Mouse (Mus musculus) lung, embryonic 14.5 days (tissue): ENCODE data around the gene Skint8. TPM values are rescaled to one million over a fixed set of nuclear protein-coding genes. Genes with fewer than 3 reads are reported as not detected.

Experiments
- ATAC-seq: fragments of 200-750 bp; cut with Nextera tagmentation; 2 replicates; pipeline ENCODE4 v1.8.0; 2017; ENCODE audit warnings: mild to moderate bottlenecking, moderate TSS enrichment, moderate library complexity; ENCODE audit not compliant: insufficient read depth
- DNase-seq: peaks from one replicate; pipeline ENCODE4 v3.0.0-alpha.2; 2015
- H3K27ac ChIP-seq: fragments of 300-500 bp; sonication (generic); 2 replicates; pipeline ENCODE4 v1.5.1; 2014; ENCODE audit warnings: low read depth, mild to moderate bottlenecking, moderate library complexity
- H3K27me3 ChIP-seq: fragments of 300-500 bp; sonication (generic); 2 replicates; pipeline ENCODE4 v1.6.1; 2014; ENCODE audit warnings: low read length, control low read depth; ENCODE audit not compliant: insufficient read depth
- H3K36me3 ChIP-seq: fragments of 300-500 bp; sonication (generic); 2 replicates; pipeline ENCODE4 v1.6.1; 2014; ENCODE audit warnings: control low read depth; ENCODE audit not compliant: insufficient read depth
- H3K4me1 ChIP-seq: fragments of 300-500 bp; sonication (generic); 2 replicates; pipeline ENCODE4 v1.6.1; 2014; ENCODE audit warnings: antibody characterized with exemption, control low read depth; ENCODE audit not compliant: insufficient read depth
- H3K4me2 ChIP-seq: fragments of 300-500 bp; sonication (generic); 2 replicates; pipeline ENCODE4 v1.6.1; 2014; ENCODE audit warnings: mild to moderate bottlenecking
- H3K4me3 ChIP-seq: fragments of 300-500 bp; sonication (generic); 2 replicates; pipeline ENCODE4 v1.5.1; 2014; ENCODE audit warnings: low read depth, low read length
- H3K9ac ChIP-seq: fragments of 300-500 bp; sonication (generic); 2 replicates; pipeline ENCODE4 v1.6.1; 2014
- H3K9me3 ChIP-seq: fragments of 300-500 bp; sonication (generic); 2 replicates; pipeline ENCODE4 v1.6.1; 2016; ENCODE audit warnings: low read depth, low read length, control low read depth
- CTCF ChIP-seq: IDR thresholded peaks from 2 replicates; pipeline ENCODE4 v1.5.1; 2016; ENCODE audit warnings: antibody characterized with exemption, low read depth
- WGBS: fragments of 180-500 bp; shearing (Covaris S2); extraction: QIAGEN DNeasy Blood & Tissue Kit; methylation state at CpG from one replicate; pipeline ENCODE4 v1.1.7; 2014; 5-methylcytosine and 5-hydroxymethylcytosine counted together
- polyA plus RNA-seq: library from polyadenylated mRNA; unstranded; fragments of >200 nt; fragmentation: Nextera tagmentation; extraction: Ambion mirVana; gene quantifications from 2 replicates; pipeline ENCODE4 v1.2.1, GENCODE M21; 2014

Gene Skint8
- polyA plus RNA-seq, result not detected in 2 replicates

DNA sequence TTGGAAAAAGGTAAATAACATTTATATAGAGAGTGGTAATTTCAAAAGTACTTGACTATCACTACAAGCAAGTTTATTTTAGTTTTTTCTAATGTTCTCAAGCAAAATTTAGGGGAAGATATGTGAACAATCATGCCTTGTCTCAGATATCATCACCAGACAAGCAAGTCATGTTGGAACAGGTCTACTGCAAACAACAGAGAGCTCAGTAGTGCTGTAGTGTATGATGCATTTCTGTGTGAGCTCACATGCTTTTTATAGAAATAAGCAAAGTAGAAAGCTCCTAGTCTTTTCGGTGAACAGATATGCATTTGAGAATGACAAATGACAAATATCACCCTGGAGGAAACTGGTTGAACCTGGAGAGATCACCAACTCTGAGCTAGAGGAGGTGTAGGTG lies at the start of gene Skint8:
Gene Skint8, plus strand, starts transcription at position 301 of the 400 bp plus-strand sequence.
- DNase-seq (no peak), ATAC-seq (no peak)
- Histone ChIP-seq H3K36me3 (no peaks in the 10 kb centered on the region), H3K9me3 (no peaks in the 10 kb centered on the region; the same call in 1 of the 2 replicates), H3K27me3 (no peaks in the 10 kb centered on the region), H3K4me2 (no peak within 1 kb of the TSS), H3K9ac (no peak within 1 kb of the TSS), H3K4me3 (no peak within 1 kb of the TSS), H3K27ac (no peak within 1 kb of the TSS), H3K4me1 (no peaks in the 10 kb centered on the region)
- WGBS, result 78% methylated on average over 1 of the region's 1 CpGs
- no peak for TF ChIP-seq CTCF

DNA sequence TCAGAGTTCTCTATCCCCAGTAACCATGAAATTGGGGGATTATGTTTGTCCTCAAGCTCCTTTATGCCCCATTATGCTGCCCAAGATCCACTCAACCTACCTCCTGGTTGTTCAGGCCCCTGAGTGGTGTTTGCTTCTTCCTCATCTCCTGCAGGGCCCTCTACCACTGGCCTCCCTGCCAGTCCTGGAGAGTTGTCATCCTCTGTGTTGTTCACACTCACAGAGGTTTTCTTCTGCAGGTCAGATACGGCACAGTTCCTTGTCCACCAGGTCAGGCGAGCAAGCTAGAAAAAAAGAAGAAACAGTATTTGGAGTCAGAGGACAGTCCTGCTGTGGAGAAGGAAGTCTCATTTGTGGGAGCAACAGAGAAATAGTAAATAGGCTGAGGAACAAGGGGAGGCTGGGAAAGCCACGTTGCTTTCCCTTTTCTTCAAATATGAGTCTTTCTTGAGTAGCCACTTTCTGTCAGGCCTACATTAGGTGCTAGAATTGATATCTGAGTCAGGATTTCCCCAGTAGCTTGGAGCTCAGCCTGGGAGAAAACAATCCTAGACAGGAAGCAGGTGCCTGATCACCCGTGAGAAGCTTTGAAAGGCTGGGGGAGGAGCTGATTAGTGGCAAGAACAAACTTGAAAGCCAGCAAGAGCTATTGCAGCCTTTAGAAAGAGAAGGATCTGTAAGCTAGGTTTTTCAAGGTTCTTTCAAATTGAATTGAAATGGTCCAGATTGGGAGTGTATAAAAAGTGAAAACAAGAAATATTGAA lies 38.9 kb upstream of the Skint8 start:
- H3K4me1 ChIP-seq, result no peaks in the 10 kb centered on the region
- ATAC-seq (no peak), DNase-seq (peak; percentile 4)
- no peak for TF ChIP-seq CTCF
- H3K27ac ChIP-seq, result no peak overlapping the region
- no peaks in the 10 kb centered on the region for H3K36me3 ChIP-seq
- no peaks in the 10 kb centered on the region for H3K27me3 ChIP-seq
- no peaks in the 10 kb centered on the region for H3K9me3 ChIP-seq
- no peak overlapping the region for H3K4me3 ChIP-seq
- 36% methylated on average over 4 of the region's 4 CpGs for WGBS
- no peak overlapping the region for H3K9ac ChIP-seq
- no peak overlapping the region for H3K4me2 ChIP-seq

DNA sequence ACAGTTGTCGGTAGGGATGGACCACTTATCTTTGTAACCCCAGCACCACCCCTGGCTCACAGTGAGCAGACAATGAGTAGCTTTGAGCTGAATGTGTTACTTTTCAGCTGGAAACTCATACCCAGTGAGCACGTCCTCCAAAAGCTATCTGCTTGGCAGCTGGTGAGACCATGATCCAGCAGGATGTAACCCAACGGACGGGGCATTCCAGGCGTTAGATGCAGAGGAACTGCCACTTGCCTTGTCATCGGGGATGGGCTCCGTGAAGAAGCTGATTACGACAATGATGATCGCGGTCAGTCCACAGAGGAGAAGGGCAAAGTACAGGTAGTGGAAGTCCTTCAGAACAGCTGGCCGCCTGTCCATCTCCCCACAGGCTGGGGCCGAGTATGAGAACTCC lies 35.6 kb upstream of the Skint8 start:
- H3K9ac ChIP-seq, result no peak overlapping the region
- no peak overlapping the region for H3K4me3 ChIP-seq
- no peak for TF ChIP-seq CTCF
- 85% methylated on average over 12 of the region's 12 CpGs for WGBS
- no peak overlapping the region for H3K4me2 ChIP-seq
- H3K27me3 ChIP-seq, result no peaks in the 10 kb centered on the region
- no peaks in the 10 kb centered on the region for H3K36me3 ChIP-seq
- no peaks in the 10 kb centered on the region for H3K4me1 ChIP-seq
- DNase-seq (no peak), ATAC-seq (no peak)
- H3K9me3 ChIP-seq, result no peaks in the 10 kb centered on the region
- no peak overlapping the region for H3K27ac ChIP-seq

DNA sequence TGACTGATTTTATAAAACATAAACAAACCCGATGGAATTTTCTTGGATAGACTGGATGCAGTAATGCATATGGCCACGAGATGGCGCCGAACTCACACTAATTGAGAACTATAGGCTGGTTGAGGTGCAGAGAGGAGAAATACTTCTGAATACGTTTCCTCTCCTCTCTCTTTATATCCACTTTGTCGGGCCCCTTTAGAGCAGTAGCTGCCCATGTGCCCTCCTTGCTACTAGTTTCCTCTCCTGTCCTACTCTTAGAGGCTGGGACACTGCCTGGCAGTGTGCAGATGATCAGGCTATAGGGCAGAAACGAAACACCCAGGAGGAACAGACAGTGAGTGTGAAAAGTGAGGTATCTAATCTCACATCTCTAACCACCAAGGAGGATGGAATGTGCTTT lies 33.2 kb upstream of the Skint8 start:
- H3K4me2 ChIP-seq, result peak overlapping the region; percentile 45
- no peak overlapping the region for H3K27ac ChIP-seq
- no peaks in the 10 kb centered on the region for H3K9me3 ChIP-seq
- WGBS, result 8% methylated on average over 7 of the region's 7 CpGs
- H3K4me1 ChIP-seq, result no peaks in the 10 kb centered on the region
- peak; percentile 87 for DNase-seq
- no peaks in the 10 kb centered on the region for H3K27me3 ChIP-seq
- peak; percentile 81 for TF ChIP-seq CTCF
- peak; percentile 82; the same call in 1 of the 2 replicates for ATAC-seq
- no peak overlapping the region for H3K9ac ChIP-seq
- no peaks in the 10 kb centered on the region for H3K36me3 ChIP-seq
- no peak overlapping the region for H3K4me3 ChIP-seq

DNA sequence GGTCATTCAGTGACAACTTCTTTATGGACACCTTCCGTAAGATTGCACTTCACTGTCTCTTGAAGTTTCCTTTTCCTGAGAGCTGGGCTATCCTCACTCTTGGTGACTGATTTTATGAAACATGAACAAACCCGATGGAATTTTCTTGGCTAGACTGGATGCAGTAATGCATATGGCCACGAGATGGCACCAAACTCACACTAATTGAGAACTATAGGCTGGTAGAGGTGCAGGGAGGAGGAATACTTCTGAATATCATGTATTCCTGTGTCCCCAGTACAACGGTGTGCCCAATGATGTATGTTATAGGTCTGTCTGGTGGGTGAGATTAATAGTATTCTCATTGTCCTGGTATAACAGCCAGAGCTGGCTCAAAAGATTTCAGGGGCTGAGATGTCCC lies 32.6 kb upstream of the Skint8 start:
- peak; percentile 83 for ATAC-seq
- H3K27me3 ChIP-seq, result no peaks in the 10 kb centered on the region

DNA sequence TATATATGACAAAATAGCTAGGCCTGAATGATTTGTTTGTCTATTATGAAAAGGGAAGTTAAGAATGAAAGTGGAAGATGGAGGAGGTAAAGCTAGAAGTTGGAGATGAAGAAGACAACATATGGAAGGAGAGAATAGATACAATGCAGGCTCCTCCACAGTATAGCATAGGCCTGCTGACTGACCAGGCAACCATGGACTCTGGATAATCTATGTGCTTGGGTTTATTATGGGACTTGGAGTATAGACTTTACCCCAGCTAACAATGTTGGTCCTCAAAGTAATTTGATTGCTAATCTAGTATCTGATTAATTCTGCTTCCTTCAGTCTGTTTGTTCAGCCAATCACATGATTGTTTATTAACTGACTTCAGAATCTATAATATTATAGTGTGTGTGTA lies 27.1 kb upstream of the Skint8 start:
- Histone ChIP-seq H3K9ac (no peak overlapping the region), H3K36me3 (no peaks in the 10 kb centered on the region), H3K27me3 (no peaks in the 10 kb centered on the region), H3K4me1 (no peaks in the 10 kb centered on the region), H3K4me2 (no peak overlapping the region), H3K9me3 (no peaks in the 10 kb centered on the region), H3K4me3 (no peak overlapping the region), H3K27ac (no peak overlapping the region)
- no peak for ATAC-seq
- no peak for TF ChIP-seq CTCF
- DNase-seq, result no peak

More for the DNA sequence above, 32.6 kb upstream of the Skint8 start:
- no peaks in the 10 kb centered on the region for H3K9me3 ChIP-seq
- H3K4me3 ChIP-seq, result no peak overlapping the region
- peak overlapping the region; percentile 45; the same call in 1 of the 2 replicates for H3K4me2 ChIP-seq
- WGBS, result 18% methylated on average over 4 of the region's 4 CpGs
- peak; percentile 90 for TF ChIP-seq CTCF
- peak; percentile 87 for DNase-seq
- no peaks in the 10 kb centered on the region for H3K36me3 ChIP-seq
- no peak overlapping the region for H3K27ac ChIP-seq
- H3K4me1 ChIP-seq, result no peaks in the 10 kb centered on the region
- no peak overlapping the region for H3K9ac ChIP-seq

DNA sequence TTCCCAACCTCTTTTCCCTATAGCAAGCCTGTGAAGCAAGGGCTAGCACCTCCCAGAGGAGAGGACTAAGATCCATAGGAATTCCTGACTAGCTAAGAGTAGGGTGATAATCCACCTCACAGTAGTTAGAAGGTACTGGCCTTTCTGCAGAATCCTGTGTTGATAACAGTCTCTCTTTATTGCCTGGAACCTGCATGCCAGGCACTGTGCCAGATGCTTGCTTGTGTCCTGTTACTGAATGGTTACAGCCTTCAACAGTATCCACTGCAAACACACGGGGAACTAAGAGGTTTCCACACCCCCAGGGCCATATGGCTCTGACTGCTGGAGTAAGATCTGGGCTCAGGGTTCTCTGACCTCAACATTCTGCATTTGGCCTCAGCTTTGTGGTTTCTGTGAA lies 21.4 kb upstream of the Skint8 start:
- Histone ChIP-seq H3K9ac (no peak overlapping the region), H3K4me2 (no peak overlapping the region), H3K36me3 (no peaks in the 10 kb centered on the region), H3K27ac (no peak overlapping the region), H3K4me1 (no peaks in the 10 kb centered on the region), H3K27me3 (no peaks in the 10 kb centered on the region), H3K4me3 (no peak overlapping the region), H3K9me3 (no peaks in the 10 kb centered on the region)
- WGBS, result 18% methylated on average over 1 of the region's 1 CpGs
- DNase-seq (no peak), ATAC-seq (no peak)
- no peak for TF ChIP-seq CTCF
